Comparison of ENCODE assay signal across 33 mouse cellular contexts in the genomic region with DNA sequence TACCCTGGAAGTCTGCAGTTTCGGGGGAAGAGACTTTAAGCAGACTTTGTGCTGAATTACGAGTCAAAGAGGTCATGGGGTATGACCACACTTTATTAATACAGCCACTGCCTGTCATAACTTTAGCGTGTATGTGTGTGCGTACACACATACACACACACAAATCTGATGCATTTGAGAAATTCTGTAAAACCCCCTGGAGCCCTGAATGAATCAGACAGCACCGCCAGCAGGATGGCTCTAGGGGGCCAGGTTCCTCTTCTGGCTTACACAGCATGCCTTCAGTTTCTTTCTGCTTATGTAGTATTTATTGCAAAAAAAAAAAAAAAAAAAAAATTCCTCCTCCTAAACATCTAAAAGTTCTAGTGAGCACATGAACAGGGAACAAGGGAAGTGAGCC.
DNase-seq lines count a peak whose midpoint lies in the region; ATAC-seq and TF ChIP-seq lines count a peak whose summit lies in the region.
"Had no signal": no experiment of that assay in that cellular context is flagged by ENCODE, and none has a peak within 500 bp of the region (broad histone marks: within the 10 kb centered on the region; RNA-seq: fewer than 3 reads in every experiment).

No protein-coding gene starts in this region.

- DNase-seq in liver, adult 2 months (ENCODE audit: extremely low read depth, low read depth, low spot score), result peak; percentile 33
- DNase-seq in liver, embryonic 11.5 days (ENCODE audit: low spot score), result no peak
- DNase-seq in CH12.LX (ENCODE audit: extremely low read depth), result peak; percentile 60
- peak; percentile 64 to 70 for DNase-seq in monocyte, adult 2 months (ENCODE audit: low read depth in 1 of 2, low spot score in 2 of 2)
- DNase-seq in frontal cortex, postnatal 14 days (ENCODE audit: low spot score in 2 of 2), result no peak
- DNase-seq: adrenal gland, adult 8-10 months; B cell, adult 2 months; cerebellum, adult 11-12 months; cerebellum, adult 9-11 months; forebrain, postnatal 0 days; gastrocnemius, postnatal 14 days; heart, adult 18-20 months; heart, postnatal 4 days; kidney, adult 11 months; kidney, postnatal 14 days; liver; lung, adult 18-20 months; retina, postnatal 1 day; right cerebral cortex, postnatal 14 days; spleen, adult 18-20 months; thymus, adult 2 months; thymus, postnatal 36 days had no signal

- dilution Hi-C loops in CH12.LX (cut with MboI; ENCODE audit: extremely low pct_ligation_motif_present, extremely low pct_unique_long_range_greater_than_20kb, low sequenced_read_pairs), result no loop called here

- TF ChIP-seq CTCF in liver, adult 2 months (IDR thresholded peaks at IDR 0.05; ENCODE audit: low read depth, low read length), result no peak
- TF ChIP-seq CTCF in CH12.LX (conservative IDR thresholded peaks at IDR 0.05 in 1 of 2, IDR thresholded peaks at IDR 0.05 in 1 of 2; ENCODE audit: low read depth in 2 of 2, low read length in 2 of 2), result no peak

- peaks cover 19% of the 10 kb centered on the region; the same call in 1 of the 2 replicates for H3K79me2 ChIP-seq in liver, adult 2 months (ENCODE audit: control insufficient read depth, insufficient read depth, low read length)
- H3K79me2 ChIP-seq in CH12.LX (replicated peaks; ENCODE audit: control insufficient read depth, extremely low read depth, insufficient read depth, poor library complexity, severe bottlenecking), result no peaks in the 10 kb centered on the region

- peaks cover 12% of the 10 kb centered on the region for H3K36me3 ChIP-seq in liver, adult 2 months (ENCODE audit: control insufficient read depth, insufficient read depth, low read length)
- H3K36me3 ChIP-seq in liver, embryonic 11.5 days (ENCODE audit: control insufficient read depth, insufficient read depth, low read length), result no peaks in the 10 kb centered on the region
- H3K36me3 ChIP-seq in CH12.LX (replicated peaks in 1 of 2; ENCODE audit: control insufficient read depth in 1 of 2, insufficient read depth in 1 of 2, low read length in 1 of 2), result peaks cover 0 to 2% of the 10 kb centered on the region in 2 experiments
- no peaks in the 10 kb centered on the region for H3K36me3 ChIP-seq in midbrain, embryonic 15.5 days (replicated peaks)

- no peak overlapping the region for H3K9ac ChIP-seq in liver, adult 2 months (ENCODE audit: low read depth, low read length)
- H3K9ac ChIP-seq in liver, embryonic 11.5 days (ENCODE audit: low read depth, low read length), result no peak overlapping the region
- no peak overlapping the region for H3K9ac ChIP-seq in CH12.LX (ENCODE audit: insufficient read depth, low read depth)
- no peak overlapping the region for H3K9ac ChIP-seq in midbrain, embryonic 15.5 days
- H3K9ac ChIP-seq: forebrain, embryonic 12.5 days; forebrain, postnatal 0 days; hindbrain, embryonic 14.5 days had no signal

- no peak for TF ChIP-seq RAD21 in CH12.LX (IDR thresholded peaks at IDR 0.05; ENCODE audit: low read depth, low read length)

- no peak overlapping the region for H3K27ac ChIP-seq in liver, adult 2 months (replicated peaks; ENCODE audit: insufficient read depth, low read depth, low read length)
- H3K27ac ChIP-seq in liver, embryonic 11.5 days (ENCODE audit: low read depth, low read length), result no peak overlapping the region
- H3K27ac ChIP-seq in CH12.LX (ENCODE audit: insufficient read depth, low read depth), result no peak overlapping the region
- H3K27ac ChIP-seq in midbrain, embryonic 15.5 days, result no peak overlapping the region
- H3K27ac ChIP-seq: forebrain, embryonic 12.5 days; hindbrain, embryonic 14.5 days; left cerebral cortex, adult 2 months had no signal

- no peak for TF ChIP-seq EP300 in CH12.LX (IDR thresholded peaks at IDR 0.05; ENCODE audit: low read length)

- H3K4me2 ChIP-seq in liver, embryonic 11.5 days, result no peak overlapping the region
- no peak overlapping the region for H3K4me2 ChIP-seq in CH12.LX (ENCODE audit: insufficient read depth, low read depth, poor library complexity, severe bottlenecking)
- no peak overlapping the region for H3K4me2 ChIP-seq in midbrain, embryonic 15.5 days
- H3K4me2 ChIP-seq: forebrain, embryonic 12.5 days; heart, embryonic 11.5 days; hindbrain, embryonic 14.5 days; midbrain, embryonic 11.5 days had no signal

- no peaks in the 10 kb centered on the region for H3K27me3 ChIP-seq in liver, adult 2 months (ENCODE audit: control insufficient read depth, insufficient read depth, low read length)
- no peaks in the 10 kb centered on the region for H3K27me3 ChIP-seq in liver, embryonic 11.5 days (replicated peaks; ENCODE audit: control insufficient read depth, insufficient read depth, low read length)
- no peaks in the 10 kb centered on the region for H3K27me3 ChIP-seq in CH12.LX (replicated peaks)
- no peaks in the 10 kb centered on the region for H3K27me3 ChIP-seq in midbrain, embryonic 15.5 days (replicated peaks)
- H3K27me3 ChIP-seq: forebrain, embryonic 12.5 days had no signal

- WGBS in liver, adult 2 months, result 81% methylated on average over 5 of the region's 5 CpGs
- 91% methylated on average over 5 of the region's 5 CpGs for whole genome bisulfite sequencing in liver, embryonic 11.5 days
- WGBS in midbrain, embryonic 15.5 days, result 85% methylated on average over 5 of the region's 5 CpGs

- no peaks in the 10 kb centered on the region for H3K9me3 ChIP-seq in liver, embryonic 11.5 days (ENCODE audit: control insufficient read depth, low read length)
- no peaks in the 10 kb centered on the region for H3K9me3 ChIP-seq in CH12.LX (replicated peaks; ENCODE audit: low read length)
- no peaks in the 10 kb centered on the region for H3K9me3 ChIP-seq in midbrain, embryonic 15.5 days
- H3K9me3 ChIP-seq: forebrain, embryonic 12.5 days had no signal

- no peak for TF ChIP-seq POLR2A in liver, adult 2 months (IDR thresholded peaks at IDR 0.05; ENCODE audit: extremely low read depth, insufficient read depth, low read length)
- TF ChIP-seq POLR2A in CH12.LX (IDR thresholded peaks at IDR 0.05; ENCODE audit: low read depth, low read length), result no peak

- in situ Hi-C loops in CH12.LX (cut with MboI; ENCODE audit: low pct_ligation_motif_present, low pct_unique_long_range_greater_than_20kb, low sequenced_read_pairs), result no loop called here

- H3K4me3 ChIP-seq in liver, adult 2 months (ENCODE audit: insufficient read depth, low read depth, low read length), result no peak overlapping the region
- H3K4me3 ChIP-seq in liver, embryonic 11.5 days (ENCODE audit: low read depth, low read length), result no peak overlapping the region
- no peak overlapping the region for H3K4me3 ChIP-seq in CH12.LX (replicated peaks in 1 of 3; ENCODE audit: low read depth in 2 of 3, low read length in 2 of 3, poor library complexity in 1 of 3)
- H3K4me3 ChIP-seq in midbrain, embryonic 15.5 days, result no peak overlapping the region
- H3K4me3 ChIP-seq: erythroblast, embryonic 14.5 days; forebrain, embryonic 12.5 days; left cerebral cortex, adult 2 months had no signal

- ATAC-seq in liver, embryonic 11.5 days (replicated peaks; ENCODE audit: low FRiP score), result no peak; the same call in 1 of the 2 replicates
- peak; percentile 34 to 44; a peak in 2 of 4 replicates for ATAC-seq in hematopoietic stem cell, adult 5-6 weeks (replicated peaks in 1 of 2; ENCODE audit: insufficient read depth in 1 of 2, low FRiP score in 2 of 2, low TSS enrichment in 1 of 2, low read depth in 1 of 2, poor library complexity in 2 of 2, severe bottlenecking in 2 of 2)
- no peak for ATAC-seq in cerebellum, adult (ENCODE audit: insufficient number of reproducible peaks, low FRiP score, low TSS enrichment)
- ATAC-seq in midbrain, embryonic 15.5 days (replicated peaks), result no peak
- ATAC-seq: forebrain, postnatal 0 days; inflammation-experienced regulatory T-cells, adult 6 months; lung, postnatal 0 days had no signal

- no peaks in the 10 kb centered on the region; the same call in 1 of the 2 replicates for H3K4me1 ChIP-seq in liver, adult 2 months (ENCODE audit: control insufficient read depth, insufficient read depth, low read length)
- peaks cover 11% of the 10 kb centered on the region; the same call in 1 of the 2 replicates for H3K4me1 ChIP-seq in liver, embryonic 11.5 days (replicated peaks; ENCODE audit: control insufficient read depth, insufficient read depth, low read length)
- H3K4me1 ChIP-seq in CH12.LX (ENCODE audit: control insufficient read depth in 1 of 2, insufficient read depth in 2 of 2), result peaks cover 0 to 30% of the 10 kb centered on the region in 2 experiments; a peak in 2 of 4 replicates
- H3K4me1 ChIP-seq in midbrain, embryonic 15.5 days, result peaks cover 9% of the 10 kb centered on the region

TF ChIP-seq in CH12.LX, 34 proteins besides CTCF, POLR2A, EP300 and RAD21:
- no peak for TF ChIP-seq ETS1 (conservative IDR thresholded peaks at IDR 0.05; ENCODE audit: low read depth, low read length)
- TF ChIP-seq RCOR1 (conservative IDR thresholded peaks at IDR 0.05; ENCODE audit: low read depth, low read length), result no peak
- no peak for TF ChIP-seq ZNF384 (IDR thresholded peaks at IDR 0.05; ENCODE audit: low read depth, low read length)
- no peak for TF ChIP-seq GABPA (IDR thresholded peaks at IDR 0.05; ENCODE audit: insufficient replicate concordance, low read depth, low read length)
- TF ChIP-seq KAT2A (IDR thresholded peaks at IDR 0.05; ENCODE audit: insufficient replicate concordance, low read length), result no peak
- no peak for TF ChIP-seq USF2 (conservative IDR thresholded peaks at IDR 0.05; ENCODE audit: low read depth, low read length)
- TF ChIP-seq MEF2A (IDR thresholded peaks at IDR 0.05; ENCODE audit: borderline replicate concordance, low read depth, low read length), result no peak

Comparison
In these comparisons a context has a peak if more than half of its experiments do, and no peak if none do; other contexts are left out.
1. DNase-seq: peak in liver, adult 2 months (single experiment), CH12.LX (single experiment) and monocyte, adult 2 months (2 of 2); none in liver, embryonic 11.5 days (single experiment) and frontal cortex, postnatal 14 days (0 of 2).
2. ATAC-seq: peak in hematopoietic stem cell, adult 5-6 weeks (2 of 2); none in liver, embryonic 11.5 days (single experiment), cerebellum, adult (single experiment) and midbrain, embryonic 15.5 days (single experiment).